ENCODE assay signal across 12 mouse cellular contexts in genomic region chr9:42871681-42872080, GRCm38 (mm10).
A peak's percentile ranks its signal among the peaks of the same experiment; 100 is the strongest.
DNase-seq lines count a peak whose midpoint lies in the region; ATAC-seq lines count a peak whose summit lies in the region.
"Had no signal": no experiment of that assay in that cellular context is flagged by ENCODE, and none has a peak within 500 bp of the region (broad histone marks: within the 10 kb centered on the region; RNA-seq: fewer than 3 reads in every experiment).

No protein-coding gene starts in this region.

- no peak for ATAC-seq in kidney, embryonic 16.5 days (ENCODE audit: low FRiP score, low TSS enrichment)
- peak; percentile 47; the same call in 1 of the 2 replicates for ATAC-seq in lung, embryonic 16.5 days (ENCODE audit: low read depth)
- ATAC-seq: inflammation-experienced regulatory T-cells, adult 6 months had no signal

- WGBS in kidney, embryonic 16.5 days: 78% methylated on average over 4 of the region's 4 CpGs
- WGBS in lung, embryonic 16.5 days: 72% methylated on average over 4 of the region's 4 CpGs

- DNase-seq in kidney, postnatal 10 days: peak; percentile 23
- DNase-seq in NIH3T3 (ENCODE audit: low read depth): peak; percentile 83
- peak; percentile 80 to 82 for DNase-seq in adrenal gland, postnatal 36 days
- no peak for DNase-seq in layer of hippocampus, postnatal 36 days
- DNase-seq in left cerebral cortex, adult 9 months (ENCODE audit: low spot score in 2 of 2): no peak
- DNase-seq in right cerebral cortex, postnatal 4 days: no peak
- DNase-seq: thymus, postnatal 4 days had no signal

- H3K9ac ChIP-seq in kidney, embryonic 16.5 days (replicated peaks; ENCODE audit: low read length): no peak overlapping the region
- H3K9ac ChIP-seq in lung, embryonic 16.5 days (ENCODE audit: low read length): no peak overlapping the region
- H3K9ac ChIP-seq: embryonic facial prominence, embryonic 15.5 days; lung, embryonic 15.5 days had no signal

- no peaks in the 10 kb centered on the region for H3K27me3 ChIP-seq in kidney, embryonic 16.5 days (ENCODE audit: insufficient read depth, low read length)
- H3K27me3 ChIP-seq in lung, embryonic 16.5 days (ENCODE audit: control insufficient read depth, insufficient read depth, low read depth, low read length): no peaks in the 10 kb centered on the region
- H3K27me3 ChIP-seq: embryonic facial prominence, embryonic 15.5 days; lung, embryonic 15.5 days had no signal

- no peak overlapping the region for H3K27ac ChIP-seq in kidney, embryonic 16.5 days (ENCODE audit: low read length)
- H3K27ac ChIP-seq in lung, embryonic 16.5 days (ENCODE audit: low read length): no peak overlapping the region
- H3K27ac ChIP-seq: embryonic facial prominence, embryonic 15.5 days; lung, embryonic 15.5 days had no signal

- H3K9me3 ChIP-seq in kidney, embryonic 16.5 days (ENCODE audit: low read length): no peaks in the 10 kb centered on the region
- no peaks in the 10 kb centered on the region for H3K9me3 ChIP-seq in lung, embryonic 16.5 days (ENCODE audit: control insufficient read depth, low read length)
- H3K9me3 ChIP-seq: embryonic facial prominence, embryonic 15.5 days; lung, embryonic 15.5 days had no signal

- no peaks in the 10 kb centered on the region for H3K36me3 ChIP-seq in kidney, embryonic 16.5 days (ENCODE audit: insufficient read depth, low read length)
- no peaks in the 10 kb centered on the region for H3K36me3 ChIP-seq in lung, embryonic 16.5 days (ENCODE audit: control insufficient read depth, insufficient read depth, low read length)
- H3K36me3 ChIP-seq: embryonic facial prominence, embryonic 15.5 days; lung, embryonic 15.5 days had no signal

- H3K4me1 ChIP-seq in kidney, embryonic 16.5 days (ENCODE audit: insufficient read depth, low read length): no peaks in the 10 kb centered on the region
- peaks cover 5% of the 10 kb centered on the region; the same call in 1 of the 2 replicates for H3K4me1 ChIP-seq in lung, embryonic 16.5 days (replicated peaks; ENCODE audit: control insufficient read depth, insufficient read depth, low read length)

- H3K4me2 ChIP-seq in kidney, embryonic 16.5 days (replicated peaks; ENCODE audit: low read depth, low read length): no peak overlapping the region
- H3K4me2 ChIP-seq in lung, embryonic 16.5 days (ENCODE audit: low read depth, low read length): no peak overlapping the region
- H3K4me2 ChIP-seq: embryonic facial prominence, embryonic 15.5 days; lung, embryonic 15.5 days had no signal

- H3K4me3 ChIP-seq in kidney, embryonic 16.5 days (ENCODE audit: low read length): no peak overlapping the region
- no peak overlapping the region for H3K4me3 ChIP-seq in lung, embryonic 16.5 days (ENCODE audit: low read length)
- H3K4me3 ChIP-seq: embryonic facial prominence, embryonic 15.5 days; lung, embryonic 15.5 days had no signal

Comparison
In these comparisons a context has a peak if more than half of its experiments do, and no peak if none do; other contexts are left out.
1. DNase-seq: peak in kidney, postnatal 10 days (single experiment), NIH3T3 (single experiment) and adrenal gland, postnatal 36 days (2 of 2); none in layer of hippocampus, postnatal 36 days (0 of 2), left cerebral cortex, adult 9 months (0 of 2) and right cerebral cortex, postnatal 4 days (single experiment).